Mouse (Mus musculus): ENCODE data around the gene Fv1. TPM values are rescaled to one million over a fixed set of nuclear protein-coding genes. Genes with fewer than 3 reads are reported as not detected.
A peak's percentile ranks its signal among the peaks of the same experiment; 100 is the strongest.

Gene Fv1
- polyA plus RNA-seq, 2 experiments = 6.5 to 8.4 TPM

- H3K9ac ChIP-seq (ENCODE audit: low read depth, low read length, severe bottlenecking) = no peak overlapping the region
- no peaks in the 10 kb centered on the region for H3K27me3 ChIP-seq (ENCODE audit: control insufficient read depth, insufficient read depth, low read length)
- WGBS = 59% methylated on average over 7 of the region's 7 CpGs
- peaks cover 77% of the 10 kb centered on the region for H3K36me3 ChIP-seq (ENCODE audit: control insufficient read depth, insufficient read depth, low read length)
- peak; percentile 55 for DNase-seq (ENCODE audit: low spot score)
- H3K4me3 ChIP-seq (replicated peaks; ENCODE audit: low read length) = no peak overlapping the region
- no peak overlapping the region for H3K4me2 ChIP-seq (replicated peaks; ENCODE audit: low read depth, low read length, severe bottlenecking)
- no peak for ATAC-seq (ENCODE audit: low FRiP score, low read depth)
- H3K4me1 ChIP-seq (ENCODE audit: control insufficient read depth, insufficient read depth, low read length) = no peaks in the 10 kb centered on the region
- TF ChIP-seq POLR2A (IDR thresholded peaks at IDR 0.05; ENCODE audit: borderline replicate concordance, extremely low read depth, insufficient read depth, insufficient read length) = no peak
- H3K27ac ChIP-seq (replicated peaks; ENCODE audit: low read depth, low read length) = no peak overlapping the region
- H3K9me3 ChIP-seq (ENCODE audit: control insufficient read depth, low read length) = no peaks in the 10 kb centered on the region
Observed at GRCm38 (mm10) chr4:147918459-147919121, 49.8 kb downstream of the Fv1 start.

Other genes starting within 250 kb of the Fv1 start
- 1.2 and 1.7 TPM in 2 replicates for gene Zfp979, start 226.5 kb upstream of the Fv1 start, polyA plus RNA-seq (2012; rRNA removed)
- 2.2 and 2.3 TPM in 2 replicates for gene Zfp979, start 226.5 kb upstream of the Fv1 start, polyA plus RNA-seq (2014; fragmentation: Nextera tagmentation; extraction: Ambion mirVana)
- gene Zfp534, start 166.4 kb upstream of the Fv1 start, polyA plus RNA-seq (2012; rRNA removed) = not detected in 2 replicates
- gene Zfp534, start 166.4 kb upstream of the Fv1 start, polyA plus RNA-seq (2014; fragmentation: Nextera tagmentation; extraction: Ambion mirVana) = not detected in 2 replicates
- 2.8 and 5.1 TPM in 2 replicates for gene Zfp984, start 59.2 kb upstream of the Fv1 start, polyA plus RNA-seq (2012; rRNA removed)
- 8.9 and 9.2 TPM in 2 replicates for gene Zfp984, start 59.2 kb upstream of the Fv1 start, polyA plus RNA-seq (2014; fragmentation: Nextera tagmentation; extraction: Ambion mirVana)
- gene Zfp933, start 20.6 kb upstream of the Fv1 start, polyA plus RNA-seq (2012; rRNA removed) = 5.7 and 7.2 TPM in 2 replicates
- gene Zfp933, start 20.6 kb upstream of the Fv1 start, polyA plus RNA-seq (2014; fragmentation: Nextera tagmentation; extraction: Ambion mirVana) = 5.0 and 5.2 TPM in 2 replicates
- 94.4 and 98.1 TPM in 2 replicates for gene Miip, start 163 bp upstream of the Fv1 start, polyA plus RNA-seq (2012; rRNA removed)
- 22.4 and 29.1 TPM in 2 replicates for gene Miip, start 163 bp upstream of the Fv1 start, polyA plus RNA-seq (2014; fragmentation: Nextera tagmentation; extraction: Ambion mirVana)
- gene Mfn2, start 35.7 kb downstream of the Fv1 start, polyA plus RNA-seq (2012; rRNA removed) = 29.6 and 33.4 TPM in 2 replicates
- gene Mfn2, start 35.7 kb downstream of the Fv1 start, polyA plus RNA-seq (2014; fragmentation: Nextera tagmentation; extraction: Ambion mirVana) = 29.8 and 30.2 TPM in 2 replicates
- 104 and 129 TPM in 2 replicates for gene Plod1, start 67.8 kb downstream of the Fv1 start, polyA plus RNA-seq (2012; rRNA removed)
- gene Plod1, start 67.8 kb downstream of the Fv1 start, polyA plus RNA-seq (2014; fragmentation: Nextera tagmentation; extraction: Ambion mirVana) = 93.0 and 103 TPM in 2 replicates
- 63.2 and 88.2 TPM in 2 replicates for gene 2510039O18Rik, start 71.9 kb downstream of the Fv1 start, polyA plus RNA-seq (2012; rRNA removed)
- gene 2510039O18Rik, start 71.9 kb downstream of the Fv1 start, polyA plus RNA-seq (2014; fragmentation: Nextera tagmentation; extraction: Ambion mirVana) = 25.9 and 29.9 TPM in 2 replicates
- 0.11 TPM in 1 of 2 replicates, not detected in the other for gene Nppb, start 116.8 kb downstream of the Fv1 start, polyA plus RNA-seq (2012; rRNA removed)
- gene Nppb, start 116.8 kb downstream of the Fv1 start, polyA plus RNA-seq (2014; fragmentation: Nextera tagmentation; extraction: Ambion mirVana) = 0.44 TPM in 1 of 2 replicates, not detected in the other
- 0.33 TPM in 1 of 2 replicates, not detected in the other for gene Nppa, start 131.7 kb downstream of the Fv1 start, polyA plus RNA-seq (2012; rRNA removed)
- 0.87 and 1.0 TPM in 2 replicates for gene Nppa, start 131.7 kb downstream of the Fv1 start, polyA plus RNA-seq (2014; fragmentation: Nextera tagmentation; extraction: Ambion mirVana)
- gene Clcn6, start 169.8 kb downstream of the Fv1 start, polyA plus RNA-seq (2012; rRNA removed) = 22.5 and 28.1 TPM in 2 replicates
- 5.2 and 6.9 TPM in 2 replicates for gene Clcn6, start 169.8 kb downstream of the Fv1 start, polyA plus RNA-seq (2014; fragmentation: Nextera tagmentation; extraction: Ambion mirVana)
- 37.4 and 44.8 TPM in 2 replicates for gene Mthfr, start 170.1 kb downstream of the Fv1 start, polyA plus RNA-seq (2012; rRNA removed)
- gene Mthfr, start 170.1 kb downstream of the Fv1 start, polyA plus RNA-seq (2014; fragmentation: Nextera tagmentation; extraction: Ambion mirVana) = 18.9 and 21.0 TPM in 2 replicates
- 11.0 and 14.6 TPM in 2 replicates for gene Agtrap, start 219.1 kb downstream of the Fv1 start, polyA plus RNA-seq (2012; rRNA removed)
- gene Agtrap, start 219.1 kb downstream of the Fv1 start, polyA plus RNA-seq (2014; fragmentation: Nextera tagmentation; extraction: Ambion mirVana) = 17.6 and 20.1 TPM in 2 replicates

Measured in limb, embryonic 14.5 days (tissue).